Mouse (Mus musculus): ENCODE data around the gene Hist1h2ag.

DNA sequence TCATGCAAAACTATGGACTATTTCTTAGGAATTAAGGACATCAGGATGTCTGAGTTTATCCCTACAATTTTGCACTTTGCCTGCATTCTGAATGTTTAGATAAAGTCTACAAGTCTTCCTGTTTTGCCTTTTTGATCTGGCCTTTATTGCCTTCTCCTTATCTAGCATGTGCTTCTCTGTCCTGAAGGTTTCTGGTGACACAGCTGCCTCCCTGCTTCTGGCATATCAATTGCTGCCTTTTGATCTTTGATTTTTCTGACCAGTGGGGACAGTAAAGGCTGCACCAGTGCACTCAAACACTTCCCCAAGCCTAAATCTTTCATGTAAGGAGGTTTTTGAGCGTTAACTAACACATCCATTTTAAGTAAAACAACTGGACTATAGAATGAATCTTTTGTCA lies 20.7 kb upstream of the Hist1h2ag start:
- no peak for TF ChIP-seq CTCF (IDR thresholded peaks at IDR 0.05; ENCODE audit: extremely low read depth, insufficient read depth, low read length)
- no peak for TF ChIP-seq POLR2A (IDR thresholded peaks at IDR 0.05; ENCODE audit: extremely low read depth, insufficient read depth, low read length)

Measured in cortical plate, adult 2 months (tissue).